Mouse (Mus musculus) liver, embryonic 12.5 days (tissue): ENCODE results near the gene Dusp11. TPM values are rescaled to one million over a fixed set of nuclear protein-coding genes. Genes with fewer than 3 reads are reported as not detected.
"Not testable (repeated sequence)": the region's sequence is repeated elsewhere in the genome, so short reads cannot be mapped to it uniquely, and the experiment has no call there.

Source experiments
- ATAC-seq: fragments of 200-750 bp; cut with Nextera tagmentation; 2 replicates; pipeline ENCODE4 v1.8.0; 2017; ENCODE audit warnings: moderate number of reproducible peaks, mild to moderate bottlenecking, moderate library complexity
- H3K27ac ChIP-seq: fragments of 300-500 bp; sonication (generic); 2 replicates; pipeline ENCODE4 v1.5.1; 2016; ENCODE audit warnings: mild to moderate bottlenecking
- H3K27me3 ChIP-seq: fragments of 300-500 bp; sonication (generic); replicated peaks from 2 replicates; pipeline ENCODE4 v1.6.1; 2016; ENCODE audit warnings: mild to moderate bottlenecking, moderate library complexity
- H3K36me3 ChIP-seq: fragments of 300-500 bp; sonication (generic); 2 replicates; pipeline ENCODE4 v1.6.1; 2016; ENCODE audit warnings: mild to moderate bottlenecking, moderate library complexity
- H3K4me1 ChIP-seq: fragments of 300-500 bp; sonication (generic); 2 replicates; pipeline ENCODE4 v1.6.1; 2016
- H3K4me2 ChIP-seq: fragments of 300-500 bp; sonication (generic); 2 replicates; pipeline ENCODE4 v1.6.1; 2016; ENCODE audit warnings: mild to moderate bottlenecking, moderate library complexity
- H3K4me3 ChIP-seq: fragments of 300-500 bp; sonication (generic); 2 replicates; pipeline ENCODE4 v1.5.1; 2016; ENCODE audit warnings: mild to moderate bottlenecking, moderate library complexity
- H3K9ac ChIP-seq: fragments of 300-500 bp; sonication (generic); 2 replicates; pipeline ENCODE4 v1.6.1; 2016; ENCODE audit warnings: mild to moderate bottlenecking, moderate library complexity
- H3K9me3 ChIP-seq: fragments of 300-500 bp; sonication (generic); replicated peaks from 2 replicates; pipeline ENCODE4 v1.6.1; 2016; ENCODE audit warnings: mild to moderate bottlenecking, moderate library complexity
- WGBS: fragments of 180-500 bp; shearing (Covaris S2); methylation state at CpG from one replicate; pipeline ENCODE4 v1.1.7; 2016; ENCODE audit not compliant: insufficient replicate concordance; 5-methylcytosine and 5-hydroxymethylcytosine counted together
- polyA plus RNA-seq: library from polyadenylated mRNA; unstranded; fragments of >200 nt; fragmentation: Nextera tagmentation; extraction: Ambion mirVana; gene quantifications from 2 replicates; pipeline ENCODE4 v1.2.1, GENCODE M21; 2016

Gene Dusp11
- polyA plus RNA-seq, 1 experiment from 2014 or later, result 37.2 TPM

- 71% methylated on average over 3 of the region's 3 CpGs for WGBS
- no peak overlapping the region for H3K27ac ChIP-seq
- H3K36me3 ChIP-seq, result no peaks in the 10 kb centered on the region
These were observed 11.9 kb upstream of the Dusp11 start for GRCm38 (mm10) chr6:85973336-85973735.

GRCm38 (mm10) chr6:85972699-85973098 lies 11.2 kb upstream of the Dusp11 start:
- Histone ChIP-seq H3K4me3 (no peak overlapping the region), H3K27ac (no peak overlapping the region), H3K27me3 (no peaks in the 10 kb centered on the region), H3K4me2 (no peak overlapping the region), H3K9ac (no peak overlapping the region), H3K9me3 (0 out of 2 replicates have a peak, but pooled peaks cover 3% of the 10 kb centered on the region), H3K36me3 (no peaks in the 10 kb centered on the region), H3K4me1 (peaks cover 13% of the 10 kb centered on the region)
- 79% methylated on average over 3 of the region's 3 CpGs for WGBS
- no peak for ATAC-seq

More at GRCm38 (mm10) chr6:85973336-85973735, 11.9 kb upstream of the Dusp11 start:
- H3K9me3 ChIP-seq, result 0 out of 2 replicates have a peak, but pooled peaks cover 3% of the 10 kb centered on the region
- H3K27me3 ChIP-seq, result no peaks in the 10 kb centered on the region
- ATAC-seq, result no peak
- H3K4me1 ChIP-seq, result peaks cover 13% of the 10 kb centered on the region
- no peak overlapping the region for H3K4me3 ChIP-seq
- no peak overlapping the region for H3K9ac ChIP-seq
- H3K4me2 ChIP-seq, result no peak overlapping the region

DNA sequence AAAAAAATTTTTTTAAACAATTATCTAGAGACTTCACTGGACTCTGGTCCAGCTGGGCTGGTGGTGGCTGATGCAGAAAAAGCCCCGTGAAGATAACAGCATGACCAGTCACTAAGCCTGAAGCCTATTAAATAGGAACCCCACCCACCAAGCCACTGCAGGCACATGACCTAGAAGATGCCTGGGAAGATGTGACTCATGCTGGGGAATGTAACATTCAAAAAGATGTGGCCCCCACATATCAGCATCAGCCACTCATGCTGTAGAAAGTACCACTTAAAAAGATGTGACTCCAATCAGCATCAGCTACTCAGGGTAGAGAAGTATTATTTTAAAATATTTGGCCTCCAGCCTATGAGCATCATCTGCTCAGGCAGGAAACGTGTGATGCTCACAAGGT lies 8.4 kb upstream of the Dusp11 start:
- Histone ChIP-seq H3K9me3 (no peaks in the 10 kb centered on the region), H3K36me3 (no peaks in the 10 kb centered on the region), H3K9ac (no peak overlapping the region), H3K27me3 (no peaks in the 10 kb centered on the region), H3K4me1 (peaks cover 14% of the 10 kb centered on the region), H3K27ac (no peak overlapping the region), H3K4me2 (no peak overlapping the region), H3K4me3 (no peak overlapping the region)
- 45% methylated on average over 2 of the region's 2 CpGs for WGBS
- no peak for ATAC-seq

DNA sequence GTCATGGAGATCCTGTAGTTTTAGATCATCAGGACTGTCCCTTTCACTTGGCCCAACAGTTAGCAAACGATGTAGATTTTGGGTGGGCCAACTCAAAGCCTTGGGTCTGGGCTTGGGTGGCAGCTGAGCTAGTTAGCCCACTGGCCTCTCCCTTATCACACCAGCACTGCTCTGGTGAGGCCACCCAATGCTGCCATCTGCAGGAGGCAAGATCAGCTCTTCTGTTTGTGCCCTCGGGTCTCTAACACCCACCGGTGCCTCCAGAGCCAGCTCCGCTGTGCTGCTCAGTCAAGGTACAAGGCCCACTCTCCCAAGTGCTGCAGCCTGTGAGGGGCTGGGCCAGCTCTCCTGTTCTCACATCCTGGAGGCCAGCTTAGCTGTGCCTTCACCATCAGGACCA lies 5.2 kb upstream of the Dusp11 start:
- Histone ChIP-seq H3K27ac (no peak overlapping the region), H3K9ac (no peak overlapping the region), H3K4me2 (no peak overlapping the region), H3K4me1 (peaks cover 16% of the 10 kb centered on the region), H3K36me3 (no peaks in the 10 kb centered on the region), H3K4me3 (no peak overlapping the region), H3K27me3 (no peaks in the 10 kb centered on the region), H3K9me3 (no peaks in the 10 kb centered on the region)
- ATAC-seq, result peak; percentile 21; the same call in 1 of the 2 replicates
- WGBS, result 56% methylated on average over 4 of the region's 4 CpGs

DNA sequence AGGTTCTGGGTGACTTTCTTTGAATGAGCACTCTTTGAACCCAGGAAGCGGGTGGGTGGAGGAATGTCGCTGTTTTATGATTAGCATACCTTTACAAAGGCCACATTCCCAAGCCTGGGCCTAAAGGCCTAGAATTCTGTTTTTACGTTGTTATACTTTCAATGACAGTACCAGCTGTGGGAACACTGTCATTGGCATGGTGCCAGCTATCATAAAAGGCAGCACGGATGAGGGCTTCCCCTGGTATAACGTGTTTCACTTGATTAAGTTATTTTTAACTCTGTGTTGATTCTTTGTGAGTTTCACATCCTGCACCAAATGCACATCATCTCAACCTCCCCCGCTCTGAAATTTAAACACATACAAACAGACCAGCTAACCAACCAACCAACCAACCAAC lies 4.6 kb upstream of the Dusp11 start:
- H3K27me3 ChIP-seq, H3K9ac ChIP-seq, ATAC-seq, H3K4me2 ChIP-seq, H3K36me3 ChIP-seq, H3K9me3 ChIP-seq, H3K27ac ChIP-seq, H3K4me3 ChIP-seq: not testable (repeated sequence)
- WGBS, result 66% methylated on average over 6 of the region's 6 CpGs
- peaks cover 16% of the 10 kb centered on the region for H3K4me1 ChIP-seq

DNA sequence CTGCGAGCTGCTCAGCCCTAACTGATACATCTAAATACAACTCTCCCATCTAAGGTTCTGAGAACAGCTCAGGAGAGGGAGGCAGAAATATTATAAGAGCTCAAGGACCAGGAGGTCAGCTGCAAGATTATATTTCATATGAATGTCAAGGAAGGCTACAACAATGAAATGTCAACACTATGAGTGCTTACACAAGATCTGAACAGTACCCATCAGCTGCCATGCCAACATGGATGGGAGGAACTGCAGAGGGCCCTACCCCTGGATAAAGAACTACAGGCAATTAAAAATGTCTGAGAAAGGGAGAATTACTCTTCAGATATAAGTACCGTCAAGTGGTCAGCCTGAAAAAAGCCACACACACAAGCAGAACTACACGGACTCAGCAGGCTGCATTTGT lies 3.9 kb downstream of the Dusp11 start:
- Histone ChIP-seq H3K36me3 (peaks cover 67% of the 10 kb centered on the region), H3K9ac (no peak overlapping the region), H3K4me3 (no peak overlapping the region), H3K4me2 (no peak overlapping the region), H3K4me1 (peaks cover 20% of the 10 kb centered on the region), H3K27ac (no peak overlapping the region; the same call in 1 of the 2 replicates), H3K9me3 (no peaks in the 10 kb centered on the region), H3K27me3 (no peaks in the 10 kb centered on the region)
- ATAC-seq, result no peak
- 86% methylated on average over 3 of the region's 3 CpGs for WGBS

GRCm38 (mm10) chr6:85948549-85948948 lies 12.9 kb downstream of the Dusp11 start:
- 84% methylated on average over 6 of the region's 6 CpGs for WGBS
- Histone ChIP-seq H3K4me3 (no peak overlapping the region), H3K9me3 (no peaks in the 10 kb centered on the region), H3K4me1 (no peaks in the 10 kb centered on the region; the same call in 1 of the 2 replicates), H3K9ac (no peak overlapping the region), H3K27ac (no peak overlapping the region), H3K4me2 (no peak overlapping the region), H3K36me3 (peaks cover 100% of the 10 kb centered on the region), H3K27me3 (no peaks in the 10 kb centered on the region)
- ATAC-seq, result no peak

DNA sequence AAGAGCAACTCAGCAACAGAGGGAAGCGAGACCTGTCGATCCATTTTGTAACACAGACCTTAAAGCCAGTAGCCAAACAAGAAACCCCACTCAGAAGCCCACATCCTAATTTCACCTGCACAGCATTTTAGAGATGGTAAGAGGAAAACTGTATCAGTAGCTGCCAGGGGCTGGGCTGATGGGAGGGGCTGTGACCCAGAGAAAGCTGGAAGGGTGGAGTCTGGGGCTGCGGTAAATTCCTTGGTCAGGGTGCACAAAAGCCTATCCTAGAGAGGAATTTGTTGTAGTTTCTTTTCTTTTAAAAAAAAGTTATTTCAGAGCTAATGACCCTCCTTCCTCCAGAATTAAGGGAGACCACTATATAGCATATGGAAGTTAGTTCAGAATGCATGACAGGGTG lies 19.0 kb downstream of the Dusp11 start:
- H3K4me3 ChIP-seq, result no peak overlapping the region
- 81% methylated on average over 3 of the region's 3 CpGs for WGBS
- H3K4me1 ChIP-seq, result peaks cover 20% of the 10 kb centered on the region
- no peak overlapping the region for H3K27ac ChIP-seq
- ATAC-seq, result peak; percentile 59; the same call in 1 of the 2 replicates
- H3K9me3 ChIP-seq, result no peaks in the 10 kb centered on the region
- no peaks in the 10 kb centered on the region for H3K27me3 ChIP-seq
- H3K9ac ChIP-seq, result no peak overlapping the region
- no peak overlapping the region for H3K4me2 ChIP-seq
- H3K36me3 ChIP-seq, result peaks cover 60% of the 10 kb centered on the region

DNA sequence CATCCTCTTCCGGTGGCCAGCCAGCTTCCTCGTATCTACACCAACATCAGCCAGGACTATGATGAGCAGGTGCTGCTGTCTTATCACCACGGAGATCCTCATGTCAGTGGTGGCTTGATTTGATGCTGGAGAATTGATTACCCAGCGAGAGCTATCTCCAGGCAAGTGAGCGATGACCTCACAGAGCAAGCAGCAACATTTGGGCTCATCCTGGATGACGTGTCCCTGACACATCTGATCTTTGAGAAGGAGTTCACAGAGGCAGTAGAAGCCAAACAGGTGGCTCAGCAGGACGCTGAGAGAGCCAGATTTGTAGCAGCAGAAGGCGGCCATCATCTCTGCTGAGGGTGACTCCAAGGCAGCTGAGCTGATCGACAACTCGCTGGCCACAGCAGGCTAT lies 22.8 kb downstream of the Dusp11 start:
- Histone ChIP-seq H3K27me3 (no peaks in the 10 kb centered on the region), H3K9me3 (no peaks in the 10 kb centered on the region), H3K4me1 (peaks cover 31% of the 10 kb centered on the region), H3K36me3 (peaks cover 23% of the 10 kb centered on the region), H3K9ac (no peak overlapping the region), H3K27ac (no peak overlapping the region), H3K4me3 (no peak overlapping the region), H3K4me2 (no peak overlapping the region)
- WGBS, result 70% methylated on average over 10 of the region's 10 CpGs
- ATAC-seq, result no peak

GRCm38 (mm10) chr6:85936508-85937465 lies 24.7 kb downstream of the Dusp11 start:
- WGBS, result under 1% methylated on average over 49 of the region's 50 CpGs
- Histone ChIP-seq H3K4me2 (peak overlapping the region; percentile 73), H3K36me3 (peaks cover 13% of the 10 kb centered on the region), H3K27ac (peak overlapping the region; percentile 78), H3K9ac (peak overlapping the region; percentile 70), H3K4me1 (peaks cover 15% of the 10 kb centered on the region), H3K4me3 (peak overlapping the region; percentile 66)
- H3K9me3 ChIP-seq, H3K27me3 ChIP-seq: not testable (repeated sequence)
- ATAC-seq, result peak; percentile 96

DNA sequence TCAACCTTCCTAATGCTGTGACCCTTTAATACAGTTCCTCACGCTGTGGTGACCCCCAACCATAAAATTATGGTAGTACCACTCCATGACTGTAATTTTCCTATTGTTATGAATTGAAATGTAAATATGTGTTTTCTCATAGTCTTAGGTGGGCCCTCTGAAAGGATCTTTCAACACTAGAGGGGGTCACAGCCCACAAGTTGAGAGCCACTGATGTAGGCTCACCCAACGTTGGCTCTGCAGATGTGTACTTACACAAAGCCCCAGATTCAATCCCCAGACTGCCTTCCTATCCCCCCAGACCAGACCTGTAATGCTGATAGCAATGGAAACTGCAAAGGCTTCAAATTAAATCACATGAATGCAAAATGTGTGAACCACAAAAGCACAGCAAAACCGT lies 25.8 kb downstream of the Dusp11 start:
- H3K4me2 ChIP-seq, result no peak overlapping the region
- 53% methylated on average over 3 of the region's 3 CpGs for whole genome bisulfite sequencing
- ATAC-seq, result no peak
- H3K4me1 ChIP-seq, result peaks cover 15% of the 10 kb centered on the region
- peaks cover 7% of the 10 kb centered on the region for H3K36me3 ChIP-seq
- no peak overlapping the region for H3K9ac ChIP-seq
- H3K27me3 ChIP-seq, result no peaks in the 10 kb centered on the region
- no peaks in the 10 kb centered on the region for H3K9me3 ChIP-seq
- no peak overlapping the region for H3K27ac ChIP-seq
- H3K4me3 ChIP-seq, result no peak overlapping the region

DNA sequence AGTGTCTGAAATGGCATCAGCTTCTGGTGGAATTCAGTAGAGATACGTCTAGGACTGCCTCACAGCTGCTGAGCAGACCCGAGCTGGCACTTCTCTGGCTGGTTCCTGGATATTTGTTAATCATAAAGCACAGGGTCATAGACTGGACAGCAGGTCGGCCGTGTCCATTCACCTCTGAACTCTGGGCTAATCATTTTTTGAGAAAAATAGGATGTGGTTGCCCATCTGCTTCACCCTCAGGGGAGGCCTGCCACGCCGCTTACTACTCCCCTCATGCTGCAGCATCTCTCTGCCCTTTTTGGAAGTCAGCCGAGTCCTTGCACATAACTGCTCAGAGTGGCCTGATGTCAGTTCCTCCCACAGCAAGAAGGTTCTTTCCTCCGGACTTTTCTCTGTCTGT lies 27.4 kb downstream of the Dusp11 start:
- Histone ChIP-seq H3K4me2 (no peak overlapping the region), H3K4me1 (peaks cover 15% of the 10 kb centered on the region), H3K9ac (no peak overlapping the region), H3K27me3 (no peaks in the 10 kb centered on the region), H3K4me3 (no peak overlapping the region), H3K36me3 (peaks cover 22% of the 10 kb centered on the region), H3K9me3 (no peaks in the 10 kb centered on the region), H3K27ac (no peak overlapping the region)
- ATAC-seq, result no peak
- 72% methylated on average over 8 of the region's 8 CpGs for WGBS
